Mouse (Mus musculus) spleen, postnatal 4 days (tissue): ENCODE results near the gene Spo11.
A peak's percentile ranks its signal among the peaks of the same experiment; 100 is the strongest.

Experiments
- DNase-seq, 2 experiments: peaks; one replicate each; pipeline ENCODE4 v3.0.0; 2022; ENCODE audit warnings: low spot score in 2 of 2

The Spo11 gene

DNA sequence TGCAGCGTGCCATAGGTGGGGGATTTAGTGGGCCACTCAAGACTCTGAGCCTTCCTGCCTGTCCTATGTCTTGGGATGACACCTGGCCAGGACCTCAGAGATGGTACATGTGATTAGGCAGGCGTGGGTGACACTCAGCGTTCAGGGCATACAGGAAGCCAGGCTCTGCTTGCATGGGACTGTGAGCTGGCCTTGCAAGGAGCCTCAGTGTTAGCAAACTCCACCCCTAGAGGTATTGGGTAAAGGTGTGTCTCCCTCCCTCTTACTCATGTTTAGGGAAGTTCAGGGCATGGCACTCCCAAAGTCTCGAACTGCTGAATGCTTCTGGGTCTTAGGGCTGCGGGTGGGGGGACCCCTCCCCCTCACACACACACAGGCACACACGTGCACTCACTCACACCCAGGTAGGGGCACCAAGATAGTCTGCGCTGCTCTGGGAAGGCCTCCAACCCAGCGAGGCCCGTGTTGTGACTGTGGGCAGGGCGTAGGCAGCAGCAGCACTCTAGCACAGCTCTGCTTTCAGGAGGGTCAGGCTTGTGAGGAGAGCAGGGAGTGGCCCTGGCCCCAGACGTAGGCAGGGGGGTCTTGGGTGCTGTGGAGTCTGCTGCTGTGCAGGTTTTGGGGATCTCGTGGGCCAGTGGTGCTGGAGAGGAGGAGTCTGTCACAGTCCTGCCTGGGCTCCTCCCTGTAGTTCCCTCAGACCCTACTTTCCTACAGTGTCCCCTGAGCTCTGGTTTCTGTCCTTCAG, 53.3 kb downstream of the Spo11 start:
- no peak for DNase-seq

DNA sequence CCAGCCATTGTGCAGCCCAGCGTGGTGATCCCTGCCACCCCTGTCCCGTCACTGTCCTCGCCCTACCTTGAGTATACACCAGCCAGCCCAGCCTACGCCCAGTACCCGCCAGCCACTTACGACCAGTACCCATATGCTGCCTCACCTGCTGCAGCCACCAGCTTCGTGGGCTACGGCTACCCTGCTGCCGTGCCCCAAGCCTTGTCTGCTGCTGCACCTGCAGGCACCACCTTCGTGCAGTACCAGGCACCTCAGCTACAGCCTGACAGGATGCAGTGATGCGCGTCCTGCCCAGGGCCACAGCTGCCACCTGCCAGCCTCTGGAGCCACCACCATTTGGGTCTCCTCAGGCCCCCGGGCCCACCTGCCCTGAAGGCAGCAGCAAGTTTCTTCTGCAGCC, 56.0 kb downstream of the Spo11 start:
- peak in 1 of 2 experiments; percentile 44 for DNase-seq

DNA sequence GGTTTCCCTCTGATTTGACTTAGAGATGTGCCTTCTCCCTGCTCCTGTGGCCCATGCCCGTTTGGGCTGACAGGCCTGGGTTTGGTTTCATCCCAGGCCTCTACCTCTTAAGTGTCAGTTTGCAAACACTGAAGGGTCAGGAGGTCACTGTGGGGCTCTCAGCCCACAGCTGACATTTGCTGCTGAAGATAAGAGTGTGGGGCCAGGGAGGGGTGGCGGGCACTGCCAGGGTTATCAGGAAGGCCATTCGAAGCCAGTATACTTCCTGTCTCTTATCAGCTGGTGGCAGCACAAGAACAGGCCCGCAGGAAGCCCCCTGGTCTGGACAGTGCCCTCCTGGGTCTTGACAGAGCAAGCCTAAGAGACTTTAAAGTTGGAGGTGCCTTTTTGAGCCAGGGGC, 57.5 kb downstream of the Spo11 start:
- DNase-seq: peak; percentile 84 to 86

DNA sequence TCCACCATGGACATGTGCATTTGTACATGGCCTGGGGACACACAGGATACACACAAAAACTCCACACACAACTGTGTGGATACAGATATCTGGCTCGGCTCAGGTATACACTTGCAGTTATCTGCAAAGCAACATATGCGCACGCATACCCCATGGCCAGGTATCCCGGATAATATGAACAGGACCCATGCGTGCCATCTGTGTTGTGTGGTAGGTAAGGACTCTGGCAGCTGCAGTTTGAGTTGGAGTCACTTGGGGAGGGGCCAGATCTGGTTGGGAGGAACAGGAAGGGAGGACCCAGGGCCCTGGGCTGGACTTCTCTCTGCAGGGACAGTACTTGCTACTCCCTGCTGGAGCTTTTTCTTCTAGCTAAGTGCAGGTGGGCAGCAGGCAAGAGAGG, 58.2 kb downstream of the Spo11 start:
- DNase-seq: peak in 1 of 2 experiments; percentile 50

DNA sequence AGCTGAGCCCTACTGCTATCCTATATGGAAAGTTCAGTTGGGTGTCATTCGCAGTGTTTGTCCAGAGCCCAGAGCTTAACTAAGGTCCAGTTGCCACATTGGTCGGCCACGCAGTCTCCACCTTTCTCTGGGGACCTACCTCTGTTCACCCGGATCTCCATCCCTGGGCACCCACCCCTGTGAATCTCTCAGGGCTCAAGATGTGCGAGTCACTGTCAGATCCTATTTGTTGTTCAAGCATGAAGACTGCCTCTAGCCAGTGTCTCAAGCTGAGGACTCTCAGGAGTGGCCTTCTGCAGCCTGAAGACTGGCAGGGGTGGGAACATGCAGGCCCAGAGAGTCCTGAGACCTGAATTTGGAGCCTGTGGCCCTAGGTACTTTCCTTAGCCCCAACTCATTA, 58.6 kb downstream of the Spo11 start:
- no peak for DNase-seq

DNA sequence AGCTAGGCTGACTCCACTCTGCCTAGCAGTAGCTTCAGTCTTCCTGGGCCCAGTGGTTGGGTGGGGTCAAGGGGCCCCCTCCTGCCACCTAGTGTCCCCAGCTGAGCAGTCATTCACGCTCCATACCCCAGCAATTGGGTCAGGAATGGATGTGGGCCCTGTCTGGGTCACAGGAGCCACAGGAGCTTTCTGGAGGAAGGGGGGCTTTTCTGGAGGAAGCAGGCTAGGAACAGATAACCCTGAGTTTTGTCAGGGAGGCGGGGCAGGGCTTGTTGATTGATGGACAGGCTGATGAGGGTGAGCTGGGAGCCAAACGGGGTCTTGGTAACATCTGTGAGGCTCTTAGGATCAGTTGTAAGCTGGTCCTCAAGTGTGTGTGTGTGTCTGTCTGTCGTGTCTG, 59.1 kb downstream of the Spo11 start:
- peak in 1 of 2 experiments; percentile 57 for DNase-seq

DNA sequence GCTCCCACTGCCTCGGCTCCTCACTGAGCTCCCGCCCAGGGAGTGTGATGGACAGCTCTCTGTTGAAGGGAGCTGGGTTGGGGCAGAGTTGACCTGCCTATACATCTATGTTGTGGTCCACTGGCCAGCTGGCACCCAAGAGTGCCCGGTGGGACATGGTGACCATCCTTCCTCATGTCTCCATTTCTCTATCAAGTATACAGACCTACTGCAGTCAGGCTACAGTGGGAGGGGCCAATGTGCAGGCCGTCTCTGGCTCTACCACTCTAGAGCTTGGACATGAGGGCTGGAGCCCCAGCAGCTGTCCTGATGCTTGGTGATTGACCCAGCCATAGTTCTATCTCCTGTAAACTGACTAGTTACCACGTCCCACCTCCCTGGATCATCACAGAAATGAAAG, 59.8 kb downstream of the Spo11 start:
- DNase-seq: peak in 1 of 2 experiments; percentile 65

DNA sequence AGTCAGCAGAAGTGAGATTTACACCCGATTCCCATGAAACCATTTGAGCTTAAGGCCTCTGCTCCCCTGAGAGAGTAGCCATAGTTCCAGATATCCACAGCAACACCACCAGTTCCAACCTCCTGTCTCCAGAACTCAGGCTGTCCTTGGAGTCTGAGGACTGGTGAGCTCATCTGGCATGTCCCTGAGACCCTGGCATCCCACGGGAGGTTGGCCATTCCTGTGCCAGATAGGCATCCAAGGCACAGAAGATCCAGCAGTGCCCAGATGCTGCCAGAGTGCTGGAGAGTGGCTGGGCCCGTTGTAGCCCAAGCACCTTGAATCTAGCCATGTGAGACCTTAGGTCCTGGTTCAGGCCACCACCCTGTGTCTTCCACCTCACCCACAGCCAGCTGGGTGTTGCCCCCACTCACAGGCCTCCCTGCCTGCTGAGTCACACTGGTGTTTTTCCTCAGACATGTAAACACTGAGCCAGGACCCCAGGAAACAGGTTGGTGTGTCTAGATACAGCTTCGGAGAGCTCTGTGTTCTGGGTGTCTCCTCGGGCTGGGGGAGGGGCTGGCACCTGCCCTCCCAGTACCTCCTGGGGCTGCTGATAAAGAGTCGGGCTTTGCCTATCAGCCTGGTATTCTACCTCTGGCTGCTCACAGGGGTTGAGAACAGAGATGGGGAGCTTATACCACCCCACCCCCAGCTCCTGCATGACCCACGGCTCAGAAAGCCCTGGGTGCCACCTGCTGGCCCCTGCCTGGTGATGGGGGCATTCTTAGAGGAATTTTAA, 60.5 kb downstream of the Spo11 start:
- peak; percentile 88 to 89 for DNase-seq

DNA sequence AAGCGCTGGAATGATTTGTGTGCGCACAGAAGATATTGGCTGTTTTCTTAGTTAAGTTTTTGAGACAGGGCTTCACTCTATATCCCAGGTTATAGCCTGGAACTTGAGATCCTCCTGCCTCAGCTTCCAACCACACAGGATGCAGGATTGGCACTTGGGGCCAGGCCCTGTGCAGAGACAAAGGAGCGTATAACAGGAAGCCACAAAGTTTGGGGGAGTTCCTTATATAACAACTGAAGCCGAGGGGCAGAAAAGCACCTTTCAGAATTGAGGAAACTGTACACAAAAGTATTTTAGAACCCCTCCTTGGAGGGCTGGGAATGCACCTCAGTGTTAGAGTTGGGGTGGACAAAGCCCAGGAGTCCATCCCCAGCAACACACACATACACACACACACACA, 61.5 kb downstream of the Spo11 start:
- no peak for DNase-seq

DNA sequence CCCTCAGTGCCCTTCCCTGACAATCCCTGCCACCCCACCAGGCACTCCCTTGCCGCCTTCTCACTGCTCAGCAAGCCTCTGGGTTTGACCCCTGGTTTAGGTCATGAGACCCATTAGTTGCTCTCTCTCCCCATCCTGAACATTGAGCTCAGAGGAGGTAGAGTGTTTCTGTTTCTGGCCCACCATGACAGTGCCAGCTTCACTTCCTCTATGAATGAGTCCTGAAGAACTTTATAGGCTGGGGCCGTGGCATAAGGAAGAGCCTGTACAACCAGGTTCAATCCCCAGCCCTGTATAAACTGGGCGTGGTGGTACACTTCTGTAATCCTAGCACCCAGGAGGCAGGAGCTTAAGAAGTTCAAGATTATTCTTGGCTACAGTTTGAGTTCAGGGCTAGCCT, 63.3 kb downstream of the Spo11 start:
- DNase-seq: no peak

DNA sequence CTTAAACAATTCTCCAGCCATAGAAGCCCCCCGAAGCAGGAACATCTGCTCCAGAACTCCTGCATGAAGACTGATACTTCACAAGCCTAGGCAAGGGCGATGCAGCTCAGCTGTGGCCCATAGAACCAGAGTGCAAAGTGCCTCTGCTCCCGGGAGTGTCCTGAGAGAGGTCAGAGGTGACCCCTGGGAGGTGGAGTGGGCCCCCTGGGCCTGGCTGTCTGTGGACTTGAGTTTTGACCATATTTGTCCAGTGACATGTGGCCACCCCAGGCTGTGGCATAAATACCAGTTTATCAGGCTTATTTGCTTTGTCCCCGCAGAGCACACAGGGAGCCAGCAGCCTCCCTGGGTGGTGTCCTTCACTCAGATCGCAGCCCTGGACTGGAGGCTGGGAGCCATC, 63.7 kb downstream of the Spo11 start:
- DNase-seq: no peak

DNA sequence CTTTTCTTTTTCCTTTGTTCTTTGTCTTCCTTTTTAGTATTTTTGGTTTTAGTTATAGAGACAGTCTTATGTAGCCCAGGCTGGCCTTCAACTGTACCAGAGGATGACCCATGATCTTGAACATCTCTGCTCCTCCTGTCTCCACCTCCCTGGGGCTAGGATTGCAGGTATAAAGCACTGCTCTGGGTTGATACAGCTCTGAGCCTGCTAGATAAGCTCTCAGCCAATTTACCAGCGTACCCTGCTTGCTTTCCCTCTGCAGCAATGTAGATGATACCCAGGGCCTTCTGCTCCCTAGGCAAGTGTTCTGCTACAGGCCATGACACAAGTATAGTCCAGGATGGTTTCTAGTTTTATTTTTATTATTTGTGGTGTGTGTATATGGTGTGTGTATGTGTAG, 64.4 kb downstream of the Spo11 start:
- DNase-seq: no peak

DNA sequence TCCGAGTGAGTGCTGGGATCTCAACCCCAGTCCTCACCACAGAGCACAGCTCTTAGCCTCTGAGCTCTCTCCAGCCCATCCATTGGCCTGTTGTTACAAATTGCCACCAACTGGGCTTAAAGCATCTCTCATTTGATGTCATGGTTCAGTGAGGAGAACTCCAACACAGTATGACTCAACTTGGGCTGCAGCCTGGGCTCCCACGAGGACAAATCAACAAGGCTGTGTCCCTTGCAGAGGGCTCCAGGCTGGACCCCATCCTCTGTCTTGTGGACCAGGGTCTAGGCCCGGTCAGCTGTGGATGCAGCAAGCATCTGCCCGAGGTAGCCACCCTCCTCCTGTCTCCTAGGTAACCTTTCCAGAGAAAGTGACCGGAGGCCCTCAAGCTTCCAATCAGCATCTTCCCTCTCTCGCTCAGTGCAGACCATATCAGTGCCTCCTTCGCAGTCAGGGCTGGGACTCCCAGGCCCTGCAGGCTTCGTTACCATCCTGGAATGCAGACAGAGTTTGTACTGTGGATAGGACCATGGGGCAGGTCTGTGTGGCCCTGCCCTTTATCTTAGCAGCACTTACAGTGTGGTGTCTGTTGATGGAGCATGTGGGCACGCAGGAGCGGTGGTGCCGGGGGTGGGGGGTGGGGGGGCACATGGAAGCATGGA, 65.1 kb downstream of the Spo11 start:
- no peak for DNase-seq
